ENCODE assay signal across 9 mouse cellular contexts in the genomic region with DNA sequence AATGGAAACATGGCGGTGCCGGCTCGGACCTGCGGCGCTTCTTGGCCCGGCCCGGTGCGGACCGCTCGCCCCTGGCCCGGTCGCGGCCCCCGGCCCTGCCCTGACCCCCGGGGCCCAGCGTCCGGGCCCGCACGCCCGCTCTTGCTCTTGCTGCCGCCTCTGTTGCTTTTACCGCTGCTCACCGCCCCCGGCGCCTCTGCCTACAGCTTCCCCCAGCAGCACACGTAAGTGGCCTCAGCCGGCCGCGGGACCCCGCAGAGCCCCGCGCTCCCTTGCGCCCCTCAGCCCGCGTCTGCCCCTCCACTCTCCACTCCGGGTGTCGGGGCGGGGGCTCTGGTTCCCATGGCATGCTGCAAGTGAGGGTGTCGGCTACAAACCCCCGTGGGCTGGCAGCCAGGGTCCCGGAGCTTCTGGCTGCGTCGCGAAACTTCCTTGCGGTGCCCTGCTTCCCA. TPM values are rescaled to one million over a fixed set of nuclear protein-coding genes. Genes with fewer than 3 reads are reported as not detected.
DNase-seq lines count a peak whose midpoint lies in the region; ATAC-seq and TF ChIP-seq lines count a peak whose summit lies in the region.
"Had no signal": no experiment of that assay in that cellular context is flagged by ENCODE, and none has a peak within 500 bp of the region (broad histone marks: within the 10 kb centered on the region; RNA-seq: fewer than 3 reads in every experiment).

No protein-coding gene starts in this region.

- ATAC-seq in heart, embryonic 15.5 days (replicated peaks; ENCODE audit: insufficient number of reproducible peaks, insufficient read depth, low FRiP score, low read depth): 0 out of 2 replicates have a peak, but pooled peaks have one; percentile 4
- no peak for ATAC-seq in liver, embryonic 16.5 days (ENCODE audit: low read depth)
- ATAC-seq in erythroblast, adult 5-6 weeks (replicated peaks; ENCODE audit: low FRiP score, poor library complexity, severe bottlenecking): no peak

- H3K36me3 ChIP-seq in heart, embryonic 15.5 days: no peaks in the 10 kb centered on the region
- no peaks in the 10 kb centered on the region for H3K36me3 ChIP-seq in liver, embryonic 16.5 days (ENCODE audit: control insufficient read depth, insufficient read depth)

- no peak for TF ChIP-seq POLR2A in cortical plate, adult 2 months (IDR thresholded peaks at IDR 0.05; ENCODE audit: extremely low read depth, insufficient read depth, low read length)

- peak; percentile 35 for DNase-seq in left cerebral cortex, postnatal 4 days
- no peak for DNase-seq in left cerebral cortex, adult 11 months (ENCODE audit: low spot score)
- DNase-seq in spleen, postnatal 14 days (ENCODE audit: low spot score in 2 of 2): no peak
- DNase-seq in left cerebral cortex, postnatal 25 days (ENCODE audit: low spot score in 2 of 2): no peak

- peak overlapping the region; percentile 55 for H3K9ac ChIP-seq in heart, embryonic 15.5 days
- no peak overlapping the region for H3K9ac ChIP-seq in liver, embryonic 16.5 days (ENCODE audit: low read depth, low read length)

- no peaks in the 10 kb centered on the region for H3K9me3 ChIP-seq in heart, embryonic 15.5 days (replicated peaks)
- H3K9me3 ChIP-seq in liver, embryonic 16.5 days (replicated peaks; ENCODE audit: control insufficient read depth, low read length): no peaks in the 10 kb centered on the region

- H3K4me3 ChIP-seq in cortical plate, adult 2 months (ENCODE audit: insufficient read depth, low read length): peak overlapping the region; percentile 44
- peak overlapping the region; percentile 72 for H3K4me3 ChIP-seq in heart, embryonic 15.5 days
- H3K4me3 ChIP-seq in liver, embryonic 16.5 days (ENCODE audit: low read depth, low read length): peak overlapping the region; percentile 47

- peaks cover 79% of the 10 kb centered on the region for H3K27me3 ChIP-seq in heart, embryonic 15.5 days
- peaks cover 67% of the 10 kb centered on the region for H3K27me3 ChIP-seq in liver, embryonic 16.5 days (ENCODE audit: control insufficient read depth, insufficient read depth, low read depth, low read length)

- TF ChIP-seq CTCF in cortical plate, adult 2 months (IDR thresholded peaks at IDR 0.05; ENCODE audit: extremely low read depth, insufficient read depth, low read length): no peak

- 1% methylated on average over 43 of the region's 45 CpGs for WGBS in heart, embryonic 15.5 days
- WGBS in liver, embryonic 16.5 days (ENCODE audit: insufficient replicate concordance): under 1% methylated on average over 35 of the region's 45 CpGs

- peak overlapping the region; percentile 95 for H3K4me2 ChIP-seq in heart, embryonic 15.5 days
- H3K4me2 ChIP-seq in liver, embryonic 16.5 days (ENCODE audit: low read depth, low read length): peak overlapping the region; percentile 63

- no peak overlapping the region for H3K27ac ChIP-seq in cortical plate, adult 2 months (ENCODE audit: insufficient read depth, low read length)
- peak overlapping the region; percentile 3; the same call in 1 of the 2 replicates for H3K27ac ChIP-seq in heart, embryonic 15.5 days
- no peak overlapping the region for H3K27ac ChIP-seq in liver, embryonic 16.5 days (ENCODE audit: low read length)
- H3K27ac ChIP-seq: macrophage had no signal

- intact Hi-C loops in left cerebral cortex, postnatal 4 days (cut with DNase I): no loop called here
- intact Hi-C loops in left cerebral cortex, postnatal 25 days (cut with DNase I): no loop called here

- H3K4me1 ChIP-seq in cortical plate, adult 2 months (ENCODE audit: control insufficient read depth, insufficient read depth, low read length): no peaks in the 10 kb centered on the region
- peaks cover 9% of the 10 kb centered on the region for H3K4me1 ChIP-seq in heart, embryonic 15.5 days (replicated peaks)
- no peaks in the 10 kb centered on the region for H3K4me1 ChIP-seq in liver, embryonic 16.5 days (ENCODE audit: control insufficient read depth, low read depth, low read length)

RNA-seq across cellular contexts. Expression of a gene that starts 0.7 kb away (rescaled TPM):
- 10 to 100 TPM; 31.9 to 50.0 TPM for total RNA-seq in left cerebral cortex, postnatal 4 days (2021)
- polyA plus RNA-seq in cortical plate, adult 2 months (2012; rRNA removed): 29.2 and 32.9 TPM in 2 replicates
- 2.6 and 3.6 TPM in 2 replicates for polyA plus RNA-seq in heart, embryonic 15.5 days (2015; fragmentation: Nextera tagmentation; extraction: Ambion mirVana)
- polyA plus RNA-seq in liver, embryonic 16.5 days (2015; fragmentation: Nextera tagmentation; extraction: Ambion mirVana): not detected in 2 replicates
- 10 to 100 TPM; 25.4 to 40.2 TPM for total RNA-seq in left cerebral cortex, postnatal 25 days (2021)
- total RNA-seq in erythroblast, adult 5-6 weeks (2015; ENCODE audit: low replicate concordance): 0.63 TPM in 1 of 2 replicates, not detected in the other
- not detected in 2 replicates for total RNA-seq in erythroblast, adult 5-6 weeks (2017; ENCODE audit: low replicate concordance)
- polyA plus RNA-seq: macrophage had no signal

RNA-seq across cellular contexts. Expression of a gene that starts 59.7 kb away (rescaled TPM):
- total RNA-seq in left cerebral cortex, postnatal 4 days (2021): 1 to 10 TPM; 5.3 to 5.4 TPM
- 5.1 and 5.2 TPM in 2 replicates for polyA plus RNA-seq in cortical plate, adult 2 months (2012; rRNA removed)
- polyA plus RNA-seq in heart, embryonic 15.5 days (2015; fragmentation: Nextera tagmentation; extraction: Ambion mirVana): 0.90 and 1.1 TPM in 2 replicates
- 0.07 and 0.18 TPM in 2 replicates for polyA plus RNA-seq in liver, embryonic 16.5 days (2015; fragmentation: Nextera tagmentation; extraction: Ambion mirVana)
- 1 to 10 TPM; 3.7 to 4.0 TPM for total RNA-seq in left cerebral cortex, postnatal 25 days (2021)
- total RNA-seq in erythroblast, adult 5-6 weeks (2015; ENCODE audit: low replicate concordance): not detected in 2 replicates
- not detected in 2 replicates for total RNA-seq in erythroblast, adult 5-6 weeks (2017; ENCODE audit: low replicate concordance)
- polyA plus RNA-seq: macrophage had no signal

Comparison
In these comparisons a context has a peak if more than half of its experiments do, and no peak if none do; other contexts are left out.
1. RNA of a gene that starts 0.7 kb away (total RNA-seq): 31.9 to 50.0 TPM in left cerebral cortex, postnatal 4 days and 25.4 to 40.2 TPM in left cerebral cortex, postnatal 25 days; 0.63 TPM in erythroblast, adult 5-6 weeks; every median in the first group is over 10 times any median in the second.
2. RNA of a gene that starts 59.7 kb away (total RNA-seq): 5.3 to 5.4 TPM in left cerebral cortex, postnatal 4 days and 3.7 to 4.0 TPM in left cerebral cortex, postnatal 25 days; not detected in erythroblast, adult 5-6 weeks; every median in the first group is over 4 times any median in the second.
3. Peak in every context shown above with its lines, with median percentiles within 50 percentile points of each other: H3K4me3 ChIP-seq.